Mouse (Mus musculus) testis, adult 2 months (tissue): ENCODE measurements at regions not wholly inside any gene's neighbourhood (a gene's known extent, or its start where the extent isn't known, plus 50 kb on each side); places are given as distances from the start of the nearest gene placed in this dataset.

ENCODE experiments used
- CTCF ChIP-seq: fragments of 200-500 bp; IDR thresholded peaks from 2 replicates; pipeline ENCODE4 v1.5.1; 2012; ENCODE audit warnings: low read depth, mild to moderate bottlenecking, inconsistent platforms, low read length, moderate library complexity; ENCODE audit not compliant: control insufficient read depth, insufficient read depth, insufficient replicate concordance
- POLR2A ChIP-seq: fragments of 200-500 bp; IDR thresholded peaks from 2 replicates; pipeline ENCODE4 v1.6.1; 2012; ENCODE audit warnings: low read depth, mild to moderate bottlenecking, inconsistent platforms, low read length, moderate library complexity; ENCODE audit not compliant: control insufficient read depth

- no peak for TF ChIP-seq CTCF
- no peak for TF ChIP-seq POLR2A
These were observed 160.6 kb upstream of the Car8 start for GRCm38 (mm10) chr4:8399430-8399829.
